Comparison of ENCODE assay signal across 26 mouse cellular contexts in the genomic region with DNA sequence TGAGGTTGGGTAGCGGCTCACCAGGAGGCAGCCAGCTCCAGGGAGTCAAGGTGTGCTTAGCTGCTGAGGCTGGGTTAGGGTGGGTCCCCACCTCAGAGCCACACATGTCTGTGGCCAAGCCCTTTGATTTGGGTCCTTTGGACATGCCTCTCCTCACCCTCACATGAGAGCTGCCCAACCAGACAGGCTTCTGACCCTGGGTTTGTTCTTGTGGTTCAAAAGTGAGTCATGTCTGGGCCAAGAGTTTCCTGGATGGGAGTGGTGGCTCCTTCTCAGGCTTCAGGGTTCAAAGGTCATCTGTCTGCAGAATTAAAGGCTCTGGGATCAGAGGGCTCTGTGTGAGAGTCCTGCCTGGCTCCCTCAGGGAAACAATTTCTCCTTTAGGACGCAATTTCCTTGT. TPM values are rescaled to one million over a fixed set of nuclear protein-coding genes. Genes with fewer than 3 reads are reported as not detected.
DNase-seq lines count a peak whose midpoint lies in the region; ATAC-seq and TF ChIP-seq lines count a peak whose summit lies in the region.
"Had no signal": no experiment of that assay in that cellular context is flagged by ENCODE, and none has a peak within 500 bp of the region (broad histone marks: within the 10 kb centered on the region; RNA-seq: fewer than 3 reads in every experiment).

No protein-coding gene starts in this region.

- no peaks in the 10 kb centered on the region for H3K27me3 ChIP-seq in kidney, adult 2 months (replicated peaks; ENCODE audit: control insufficient read depth, insufficient read depth, low read length)
- no peaks in the 10 kb centered on the region for H3K27me3 ChIP-seq in intestine, postnatal 0 days (replicated peaks; ENCODE audit: control insufficient read depth, insufficient read depth, low read length)
- H3K27me3 ChIP-seq in stomach, embryonic 15.5 days (replicated peaks) = no peaks in the 10 kb centered on the region
- H3K27me3 ChIP-seq: CH12.LX; forebrain, embryonic 12.5 days; hindbrain, embryonic 12.5 days; midbrain, embryonic 15.5 days; neural tube, embryonic 12.5 days had no signal

- no peak overlapping the region for H3K27ac ChIP-seq in kidney, adult 2 months (ENCODE audit: insufficient read depth, low read depth, low read length)
- peak overlapping the region; percentile 71 for H3K27ac ChIP-seq in brown adipose tissue, adult 24 weeks (replicated peaks; ENCODE audit: low read depth, low read length)
- H3K27ac ChIP-seq in intestine, postnatal 0 days (ENCODE audit: low read depth, low read length) = no peak overlapping the region
- no peak overlapping the region for H3K27ac ChIP-seq in stomach, embryonic 15.5 days
- H3K27ac ChIP-seq: forebrain, embryonic 12.5 days; hindbrain, embryonic 12.5 days; hindbrain, postnatal 0 days; liver, embryonic 14.5 days; midbrain, embryonic 15.5 days; neural tube, embryonic 12.5 days had no signal

- no peak for TF ChIP-seq POLR2A in kidney, adult 2 months (IDR thresholded peaks at IDR 0.05; ENCODE audit: low read depth, low read length)

- ATAC-seq in intestine, postnatal 0 days = peak; percentile 82
- ATAC-seq in stomach, embryonic 15.5 days (ENCODE audit: insufficient read depth, low FRiP score, low read depth) = peak; percentile 50
- ATAC-seq: activated CD4-positive, CD25-positive, alpha-beta regulatory T cell, adult 4 months; hindbrain, postnatal 0 days; midbrain, embryonic 15.5 days had no signal

- H3K4me1 ChIP-seq in kidney, adult 2 months (ENCODE audit: control insufficient read depth, insufficient read depth, low read length) = no peaks in the 10 kb centered on the region
- peaks cover 4% of the 10 kb centered on the region for H3K4me1 ChIP-seq in brown adipose tissue, adult 24 weeks (ENCODE audit: control insufficient read depth, insufficient read depth, insufficient read length, low read length)
- no peaks in the 10 kb centered on the region for H3K4me1 ChIP-seq in intestine, postnatal 0 days (replicated peaks; ENCODE audit: control insufficient read depth, insufficient read depth, low read length)
- no peaks in the 10 kb centered on the region for H3K4me1 ChIP-seq in stomach, embryonic 15.5 days
- H3K4me1 ChIP-seq: forebrain, embryonic 12.5 days; hindbrain, embryonic 12.5 days; midbrain, embryonic 15.5 days; neural tube, embryonic 12.5 days had no signal

- DNase-seq in kidney, adult 2 months = peak; percentile 21
- DNase-seq in kidney, adult 9 months = no peak
- DNase-seq in spleen, postnatal 36 days (ENCODE audit: low spot score in 2 of 2) = no peak
- DNase-seq in ovary, adult 18-20 months (ENCODE audit: low spot score) = no peak
- no peak for DNase-seq in cerebellum, postnatal 36 days
- DNase-seq: adrenal gland, adult 8-10 months; cerebellum, adult 11-12 months; cerebellum, adult 9-11 months; heart, adult 11 months; heart, postnatal 36 days; kidney, adult 8-10 months; kidney, postnatal 14 days; lung, embryonic 14.5 days had no signal

- H3K9me3 ChIP-seq in intestine, postnatal 0 days (ENCODE audit: control insufficient read depth) = no peaks in the 10 kb centered on the region
- no peaks in the 10 kb centered on the region for H3K9me3 ChIP-seq in stomach, embryonic 15.5 days
- H3K9me3 ChIP-seq: forebrain, embryonic 12.5 days; hindbrain, embryonic 12.5 days; midbrain, embryonic 15.5 days; neural tube, embryonic 12.5 days had no signal

- 93% methylated on average over 2 of the region's 2 CpGs for WGBS in kidney, adult 2 months
- 67% methylated on average over 2 of the region's 2 CpGs for WGBS in intestine, postnatal 0 days
- 84% methylated on average over 2 of the region's 2 CpGs for WGBS in stomach, embryonic 15.5 days

- no peak overlapping the region for H3K4me2 ChIP-seq in intestine, postnatal 0 days (replicated peaks; ENCODE audit: low read depth)
- no peak overlapping the region for H3K4me2 ChIP-seq in stomach, embryonic 15.5 days
- H3K4me2 ChIP-seq: forebrain, embryonic 12.5 days; heart, embryonic 11.5 days; hindbrain, embryonic 12.5 days; lung, embryonic 14.5 days; midbrain, embryonic 15.5 days; neural tube, embryonic 12.5 days had no signal

- no peak overlapping the region for H3K9ac ChIP-seq in intestine, postnatal 0 days (ENCODE audit: low read depth, low read length)
- no peak overlapping the region for H3K9ac ChIP-seq in stomach, embryonic 15.5 days
- H3K9ac ChIP-seq: forebrain, embryonic 12.5 days; hindbrain, embryonic 12.5 days; liver, embryonic 14.5 days; lung, embryonic 14.5 days; midbrain, embryonic 15.5 days; neural tube, embryonic 12.5 days had no signal

- no peak for TF ChIP-seq CTCF in kidney, adult 2 months (conservative IDR thresholded peaks at IDR 0.05; ENCODE audit: insufficient read depth, insufficient read length, low read depth, low read length)
- no peak for TF ChIP-seq CTCF in intestine, postnatal 0 days (IDR thresholded peaks at IDR 0.05; ENCODE audit: low read depth)

- no peak overlapping the region for H3K4me3 ChIP-seq in kidney, adult 2 months (ENCODE audit: insufficient read depth, low read depth, low read length)
- no peak overlapping the region for H3K4me3 ChIP-seq in brown adipose tissue, adult 24 weeks (ENCODE audit: insufficient read depth, low read depth, low read length)
- no peak overlapping the region for H3K4me3 ChIP-seq in intestine, postnatal 0 days (ENCODE audit: low read depth, low read length)
- H3K4me3 ChIP-seq in stomach, embryonic 15.5 days (replicated peaks) = no peak overlapping the region
- H3K4me3 ChIP-seq: erythroblast, embryonic 14.5 days; forebrain, embryonic 12.5 days; hindbrain, embryonic 12.5 days; midbrain, embryonic 15.5 days; neural tube, embryonic 12.5 days had no signal

- no peaks in the 10 kb centered on the region for H3K36me3 ChIP-seq in kidney, adult 2 months (ENCODE audit: control insufficient read depth, insufficient read depth, low read length)
- H3K36me3 ChIP-seq in intestine, postnatal 0 days (ENCODE audit: control insufficient read depth, insufficient read depth) = no peaks in the 10 kb centered on the region
- no peaks in the 10 kb centered on the region for H3K36me3 ChIP-seq in stomach, embryonic 15.5 days
- H3K36me3 ChIP-seq: forebrain, embryonic 12.5 days; hindbrain, embryonic 12.5 days; midbrain, embryonic 15.5 days; neural tube, embryonic 12.5 days had no signal

RNA-seq across cellular contexts. Expression of gene Pmepa1, which starts 44.9 kb away (rescaled TPM):
- polyA plus RNA-seq in kidney, adult 2 months (2012; rRNA removed) = 35.6 and 44.7 TPM in 2 replicates
- 108 and 141 TPM in 2 replicates for polyA plus RNA-seq in brown adipose tissue, adult 24 weeks (2012; ENCODE audit: insufficient read depth, insufficient read length, missing spikeins)
- 5.9 and 6.4 TPM in 2 replicates for polyA plus RNA-seq in intestine, postnatal 0 days (2015; fragmentation: Nextera tagmentation; extraction: Ambion mirVana)
- 7.3 and 7.5 TPM in 2 replicates for polyA plus RNA-seq in stomach, embryonic 15.5 days (2015; fragmentation: Nextera tagmentation; extraction: Ambion mirVana)
